In genomic region chr5:106295993-106296392, GRCm38 (mm10) we compare ENCODE assay signal across 13 mouse cellular contexts.
"Had no signal": no experiment of that assay in that cellular context is flagged by ENCODE, and none has a peak within 500 bp of the region (broad histone marks: within the 10 kb centered on the region; RNA-seq: fewer than 3 reads in every experiment).

No protein-coding gene starts in this region.

- H3K9ac ChIP-seq: liver, embryonic 14.5 days; lung, embryonic 14.5 days; neural tube, embryonic 13.5 days; neural tube, embryonic 15.5 days had no signal

- DNase-seq: lung, adult 18-20 months; right cerebral cortex, adult 18-20 months; right cerebral cortex, postnatal 25 days; right cerebral cortex, postnatal 4 days; spleen, adult 18-20 months; thymus, adult 18-20 months; thymus, postnatal 14 days; thymus, postnatal 36 days had no signal

- H3K27ac ChIP-seq: liver, embryonic 14.5 days; neural tube, embryonic 13.5 days; neural tube, embryonic 15.5 days had no signal

- H3K9me3 ChIP-seq: neural tube, embryonic 13.5 days; neural tube, embryonic 15.5 days had no signal

- H3K4me3 ChIP-seq: myocyte; neural tube, embryonic 13.5 days; neural tube, embryonic 15.5 days had no signal

- H3K27me3 ChIP-seq: neural tube, embryonic 13.5 days; neural tube, embryonic 15.5 days had no signal

- H3K36me3 ChIP-seq: neural tube, embryonic 13.5 days; neural tube, embryonic 15.5 days had no signal

- H3K4me1 ChIP-seq: neural tube, embryonic 15.5 days had no signal

- H3K4me2 ChIP-seq: lung, embryonic 14.5 days; neural tube, embryonic 13.5 days; neural tube, embryonic 15.5 days had no signal
